Mouse (Mus musculus): ENCODE results near the gene Nploc4.
"Not testable (repeated sequence)": the region's sequence is repeated elsewhere in the genome, so short reads cannot be mapped to it uniquely, and the experiment has no call there.

GRCm38 (mm10) chr11:120413621-120414020 lies 23.9 kb downstream of the Nploc4 start:
- TF ChIP-seq CTCF (conservative IDR thresholded peaks at IDR 0.05; ENCODE audit: low read length); NANOG (IDR thresholded peaks at IDR 0.05; ENCODE audit: borderline replicate concordance, low read length): not testable (repeated sequence)

All from E14TG2a.4 (cell line).